Mouse (Mus musculus) CH12.LX (cell line): Measurements from ENCODE around the gene Ptprm. TPM values are rescaled to one million over a fixed set of nuclear protein-coding genes. Genes with fewer than 3 reads are reported as not detected.

Source experiments
- DNase-seq: peaks from one replicate; pipeline ENCODE4 v3.0.0-alpha.2; 2013; ENCODE audit errors: extremely low read depth
- H3K27ac ChIP-seq: 2 replicates; pipeline ENCODE4 v1.5.1; 2012; ENCODE audit warnings: low read depth, mild to moderate bottlenecking, control low read depth, moderate library complexity; ENCODE audit not compliant: insufficient read depth
- H3K27me3 ChIP-seq: replicated peaks from 2 replicates; pipeline ENCODE3; 2012; ENCODE audit warnings: inconsistent platforms
- H3K36me3 ChIP-seq, 2 experiments: replicated peaks in 1 of 2; 2 replicates each; pipeline versions ENCODE3 to v1.6.1; 2012; ENCODE audit warnings: inconsistent platforms in 1 of 2, low read length in 1 of 2, mild to moderate bottlenecking in 1 of 2, mixed read lengths in 1 of 2, moderate library complexity in 1 of 2; ENCODE audit not compliant: control insufficient read depth in 1 of 2, insufficient read depth in 1 of 2
- H3K4me1 ChIP-seq, 2 experiments: 2 replicates each; pipeline ENCODE4 v1.6.1; 2012; ENCODE audit warnings: inconsistent platforms in 1 of 2, moderate library complexity in 1 of 2; ENCODE audit not compliant: insufficient read depth in 2 of 2, control insufficient read depth in 1 of 2
- H3K4me2 ChIP-seq: 2 replicates; pipeline ENCODE4 v1.6.1; 2012; ENCODE audit warnings: low read depth, mild to moderate bottlenecking, control low read depth; ENCODE audit not compliant: poor library complexity, insufficient read depth, severe bottlenecking
- H3K4me3 ChIP-seq, 3 experiments: fragments of 150-350 bp in 1 of 3; sonication (generic) in 1 of 3; replicated peaks in 1 of 3; 2 replicates each; pipeline versions ENCODE3 to v1.5.1; 2011 to 2012; ENCODE audit warnings: low read depth in 2 of 3, low read length in 2 of 3, mild to moderate bottlenecking in 2 of 3, moderate library complexity in 2 of 3, control low read depth in 1 of 3, improper control_type of control experiment in 1 of 3, inconsistent platforms in 1 of 3, mixed read lengths in 1 of 3; ENCODE audit not compliant: poor library complexity in 1 of 3
- H3K79me2 ChIP-seq: replicated peaks from 2 replicates; pipeline ENCODE4 v1.6.1; 2012; ENCODE audit warnings: mild to moderate bottlenecking, moderate library complexity; ENCODE audit not compliant: control insufficient read depth, poor library complexity, insufficient read depth, severe bottlenecking; ENCODE audit errors: extremely low read depth
- H3K9ac ChIP-seq: 2 replicates; pipeline ENCODE4 v1.6.1; 2012; ENCODE audit warnings: low read depth, mild to moderate bottlenecking, control low read depth, moderate library complexity; ENCODE audit not compliant: insufficient read depth
- H3K9me3 ChIP-seq: replicated peaks from 2 replicates; pipeline ENCODE3; 2012; ENCODE audit warnings: low read length, inconsistent platforms, mixed read lengths
- CHD1 ChIP-seq: IDR thresholded peaks from 2 replicates; pipeline ENCODE4 v1.6.1; 2012; ENCODE audit warnings: low read depth, low read length, improper control_type of control experiment, inconsistent platforms
- CHD2 ChIP-seq: IDR thresholded peaks from 2 replicates; pipeline ENCODE4 v1.6.1; 2011; ENCODE audit warnings: low read length, improper control_type of control experiment
- CTCF ChIP-seq, 2 experiments: IDR thresholded peaks in 1 of 2; conservative IDR thresholded peaks in 1 of 2; 2 replicates each; pipeline ENCODE4 v1.5.1; 2011 to 2012; ENCODE audit warnings: low read depth in 2 of 2, low read length in 2 of 2, improper control_type of control experiment in 1 of 2, inconsistent platforms in 1 of 2, mild to moderate bottlenecking in 1 of 2, moderate library complexity in 1 of 2
- ELF1 ChIP-seq: IDR thresholded peaks from 2 replicates; pipeline ENCODE4 v1.6.1; 2014; ENCODE audit warnings: low read depth, mild to moderate bottlenecking, inconsistent platforms, low read length, improper control_type of control experiment
- GABPA ChIP-seq: IDR thresholded peaks from 2 replicates; pipeline ENCODE4 v1.6.1; 2012; ENCODE audit warnings: low read depth, low read length, improper control_type of control experiment, inconsistent platforms; ENCODE audit not compliant: insufficient replicate concordance
- HCFC1 ChIP-seq: IDR thresholded peaks from 2 replicates; pipeline ENCODE4 v1.6.1; 2012; ENCODE audit warnings: low read depth, mild to moderate bottlenecking, inconsistent platforms, low read length, improper control_type of control experiment
- JUN ChIP-seq: IDR thresholded peaks from 2 replicates; pipeline ENCODE4 v1.6.1; 2011; ENCODE audit warnings: low read depth, mild to moderate bottlenecking, low read length, improper control_type of control experiment, moderate library complexity; ENCODE audit not compliant: insufficient read depth
- JUND ChIP-seq: conservative IDR thresholded peaks from 2 replicates; pipeline ENCODE4 v1.6.1; 2011; ENCODE audit warnings: low read depth, low read length, improper control_type of control experiment
- MAFK ChIP-seq: IDR thresholded peaks from 2 replicates; pipeline ENCODE4 v1.6.1; 2011; ENCODE audit warnings: low read length, improper control_type of control experiment; ENCODE audit not compliant: insufficient replicate concordance
- MAZ ChIP-seq: IDR thresholded peaks from 2 replicates; pipeline ENCODE4 v1.6.1; 2012; ENCODE audit warnings: low read depth, mild to moderate bottlenecking, inconsistent platforms, low read length, improper control_type of control experiment, moderate library complexity
- MEF2A ChIP-seq: IDR thresholded peaks from 2 replicates; pipeline ENCODE4 v1.6.1; 2014; ENCODE audit warnings: low read depth, mild to moderate bottlenecking, inconsistent platforms, low read length, improper control_type of control experiment, borderline replicate concordance
- NRF1 ChIP-seq: IDR thresholded peaks from 2 replicates; pipeline ENCODE4 v1.6.1; 2014; ENCODE audit warnings: low read depth, mild to moderate bottlenecking, inconsistent platforms, low read length, improper control_type of control experiment, moderate library complexity
- RAD21 ChIP-seq: IDR thresholded peaks from 2 replicates; pipeline ENCODE4 v1.6.1; 2011; ENCODE audit warnings: low read depth, mild to moderate bottlenecking, low read length, improper control_type of control experiment, moderate library complexity
- RCOR1 ChIP-seq: conservative IDR thresholded peaks from 2 replicates; pipeline ENCODE4 v1.6.1; 2012; ENCODE audit warnings: low read depth, mild to moderate bottlenecking, inconsistent platforms, low read length, improper control_type of control experiment
- SMC3 ChIP-seq: IDR thresholded peaks from 2 replicates; pipeline ENCODE4 v1.6.1; 2011; ENCODE audit warnings: low read depth, low read length, improper control_type of control experiment
- TBP ChIP-seq: conservative IDR thresholded peaks from 2 replicates; pipeline ENCODE4 v1.6.1; 2011; ENCODE audit warnings: low read depth, low read length, improper control_type of control experiment
- TCF12 ChIP-seq: IDR thresholded peaks from 2 replicates; pipeline ENCODE4 v1.6.1; 2014; ENCODE audit warnings: low read depth, mild to moderate bottlenecking, inconsistent platforms, low read length, improper control_type of control experiment
- UBTF ChIP-seq: IDR thresholded peaks from 2 replicates; pipeline ENCODE4 v1.6.1; 2012; ENCODE audit warnings: low read depth, mild to moderate bottlenecking, inconsistent platforms, low read length, improper control_type of control experiment, moderate library complexity
- ZMIZ1 ChIP-seq: IDR thresholded peaks from 2 replicates; pipeline ENCODE4 v1.6.1; 2012; ENCODE audit warnings: low read depth, mild to moderate bottlenecking, inconsistent platforms, low read length, improper control_type of control experiment
- dilution Hi-C: fragments of 300-500 bp; cut with MboI; formaldehyde crosslinking; loops from 2 replicates; pipeline ENCODE4 v1.14.3; 2020; ENCODE audit warnings: low sequenced_read_pairs; ENCODE audit not compliant: extremely low pct_unique_long_range_greater_than_20kb, extremely low pct_ligation_motif_present
- in situ Hi-C: fragments of 300-500 bp; cut with MboI; formaldehyde crosslinking; loops from 3 replicates; pipeline ENCODE4 v1.14.3; 2019; ENCODE audit warnings: low sequenced_read_pairs, low pct_ligation_motif_present, low pct_unique_long_range_greater_than_20kb, mixed read lengths
- polyA plus RNA-seq: library from polyadenylated mRNA; unstranded; fragments of >175 nt; gene quantifications from 2 replicates; pipeline ENCODE4 v1.2.1, GENCODE M21; 2012; ENCODE audit warnings: low read depth; ENCODE audit not compliant: insufficient read length
- total RNA-seq, 2 experiments: library from RNA; depleted of rRNA; stranded (reverse); fragments of 300-350 nt in 1 of 2; fragments of >200 nt in 1 of 2; gene quantifications; 2 replicates each; pipeline ENCODE4 v1.2.3; 2012 to 2014

Gene Ptprm
- total and polyA plus RNA-seq, 3 experiments, result not detected

DNA sequence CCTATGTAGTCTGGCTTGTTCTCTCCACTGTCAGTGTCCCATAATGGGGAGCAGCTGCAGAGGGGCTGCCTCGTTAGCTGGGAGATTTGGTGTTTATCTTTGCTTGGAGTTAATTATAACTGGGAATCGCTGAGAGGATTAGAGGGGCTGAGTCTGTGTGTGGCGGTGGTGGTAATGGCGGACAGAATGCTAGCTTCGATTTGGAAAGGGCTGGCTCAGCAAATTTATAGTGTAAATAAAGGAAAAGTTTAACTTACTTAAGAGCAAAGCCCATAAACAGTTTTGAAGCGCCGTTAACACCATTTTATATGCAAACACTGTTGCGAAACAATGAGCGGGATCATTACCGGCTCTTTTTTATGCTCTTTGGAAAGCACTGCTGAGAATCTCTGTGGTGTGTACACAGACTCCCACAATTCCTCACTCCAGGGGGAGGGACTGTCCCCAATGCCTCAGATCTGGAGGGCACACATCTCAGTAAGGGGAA lies 597.2 kb downstream of the Ptprm start:
- Histone ChIP-seq H3K36me3 (no peaks in the 10 kb centered on the region), H3K9ac (no peak overlapping the region), H3K27ac (no peak overlapping the region), H3K4me1 (no peaks in the 10 kb centered on the region), H3K4me3 (no peak overlapping the region), H3K79me2 (no peaks in the 10 kb centered on the region), H3K27me3 (no peaks in the 10 kb centered on the region), H3K4me2 (no peak overlapping the region), H3K9me3 (peaks cover 83% of the 10 kb centered on the region)
- TF ChIP-seq SMC3, result no peak
- TF ChIP-seq CTCF (conservative IDR thresholded peaks at IDR 0.05 in 1 of 2, IDR thresholded peaks at IDR 0.05 in 1 of 2; ENCODE audit: low read depth in 2 of 2, low read length in 2 of 2), result no peak
- no peak for TF ChIP-seq CHD2
- TF ChIP-seq MAFK, result no peak
- no peak for TF ChIP-seq UBTF
- TF ChIP-seq TCF12, result no peak
- no peak for TF ChIP-seq MAZ
- no peak for TF ChIP-seq CHD1
- no peak for TF ChIP-seq JUN
- TF ChIP-seq MEF2A, result no peak
- no peak for TF ChIP-seq ELF1
- TF ChIP-seq NRF1, result no peak
- no peak for TF ChIP-seq TBP
- no peak for TF ChIP-seq RAD21
- TF ChIP-seq RCOR1, result no peak
- no peak for DNase-seq
- in situ Hi-C loops, result no loop called here
- dilution Hi-C loops, result no loop called here

DNA sequence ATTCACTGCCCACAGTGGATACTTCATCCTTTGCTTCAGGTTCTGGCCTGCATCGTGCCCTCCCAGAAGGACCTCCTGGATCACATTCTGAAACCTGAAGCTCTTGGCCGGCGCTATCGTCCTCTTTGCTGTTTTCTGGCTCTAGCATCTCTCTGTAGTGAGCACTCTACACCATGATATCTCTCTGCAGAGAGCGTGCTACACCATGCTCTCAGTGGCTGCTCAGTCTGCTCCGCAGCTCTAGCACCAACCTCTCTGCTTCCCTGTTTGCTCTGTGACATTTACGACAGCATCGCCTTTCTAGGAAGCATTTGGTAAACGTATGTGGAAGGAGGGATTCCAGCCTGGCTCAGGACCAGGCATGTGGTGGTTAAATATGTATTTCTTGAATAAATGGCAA lies 597.8 kb downstream of the Ptprm start:
- no peaks in the 10 kb centered on the region for H3K36me3 ChIP-seq
- H3K27ac ChIP-seq, result no peak overlapping the region
- no peak overlapping the region for H3K9ac ChIP-seq
- no peaks in the 10 kb centered on the region for H3K4me1 ChIP-seq
- no peaks in the 10 kb centered on the region for H3K79me2 ChIP-seq
- dilution Hi-C loops (no loop called here), in situ Hi-C loops (no loop called here)
- peaks cover 83% of the 10 kb centered on the region for H3K9me3 ChIP-seq
- no peak overlapping the region for H3K4me2 ChIP-seq
- H3K27me3 ChIP-seq, result no peaks in the 10 kb centered on the region
- TF ChIP-seq GABPA, result no peak
- no peak for TF ChIP-seq JUND
- no peak for TF ChIP-seq ZMIZ1
- TF ChIP-seq HCFC1, result no peak
- TF ChIP-seq, all 38 proteins: peak for 0
- no peak for DNase-seq
- no peak overlapping the region for H3K4me3 ChIP-seq
